Mouse (Mus musculus): ENCODE data around the gene Rbfox1.

The Rbfox1 gene

DNA sequence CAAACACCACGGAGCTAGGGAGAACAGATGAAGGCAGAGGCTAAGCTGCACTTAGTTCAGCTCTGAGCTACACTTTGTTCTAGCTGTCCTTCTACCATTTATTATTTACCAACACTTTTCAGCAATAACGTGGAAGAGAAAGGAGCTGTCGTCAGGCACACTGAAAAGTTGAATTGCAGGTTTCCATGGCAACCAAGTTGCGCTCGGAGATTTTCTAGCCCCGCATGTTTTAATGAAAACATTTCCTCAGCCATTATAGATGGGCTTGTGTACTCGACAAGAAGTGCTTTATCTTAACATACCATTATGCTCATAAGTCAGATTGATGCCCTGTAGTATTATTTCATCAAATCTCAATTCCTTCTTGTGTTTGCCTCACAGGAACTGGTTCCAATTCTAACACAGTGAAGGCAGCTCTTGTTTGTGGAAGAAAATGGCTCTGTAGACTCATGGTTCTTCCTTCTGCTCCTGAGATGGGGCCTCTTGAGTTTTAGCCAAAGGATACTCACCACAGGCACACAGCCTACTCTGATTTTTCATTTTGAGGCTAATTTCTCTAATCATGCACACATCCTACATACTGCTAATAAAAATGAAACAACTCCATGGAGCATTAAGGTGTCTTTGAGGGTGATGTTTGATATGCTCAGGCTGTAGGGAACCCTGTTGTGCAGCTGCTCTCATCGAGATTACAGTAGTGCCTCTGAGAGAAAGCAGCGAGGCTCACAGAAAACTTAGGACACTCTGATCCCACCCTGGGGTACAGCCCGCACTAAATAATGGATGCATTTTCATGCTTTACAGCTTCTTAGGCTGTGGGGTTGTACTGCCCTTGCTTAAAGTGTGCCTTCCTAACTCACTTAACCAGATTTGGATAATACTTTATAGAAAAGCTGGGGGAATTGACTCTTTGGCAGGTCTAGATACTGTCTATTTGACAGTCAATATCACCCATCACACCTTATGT lies 107.2 kb downstream of the Rbfox1 start:
- DNase-seq (ENCODE audit: inconsistent age in 2 of 2, low spot score in 1 of 2), result no peak

DNA sequence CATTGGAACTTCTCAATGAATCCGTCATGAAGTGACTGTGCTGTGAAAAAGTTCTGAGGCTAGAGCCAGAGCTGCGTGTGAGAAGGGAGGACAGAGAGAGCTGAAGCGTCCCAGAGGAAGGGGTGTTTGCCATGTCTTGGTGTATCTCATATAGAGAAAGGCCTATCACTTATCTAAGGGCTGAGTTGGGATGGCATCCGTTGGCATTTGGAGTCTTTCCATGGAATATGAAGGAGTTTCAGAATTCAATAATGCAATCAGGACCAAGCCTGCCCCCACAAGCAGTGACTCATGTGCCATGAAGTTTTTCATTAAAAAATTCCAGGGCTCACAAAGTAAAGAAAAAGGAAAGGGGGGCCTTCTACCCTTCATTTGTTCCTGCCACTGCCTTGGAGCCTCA lies 112.0 kb downstream of the Rbfox1 start:
- DNase-seq (ENCODE audit: inconsistent age in 2 of 2, low spot score in 1 of 2), result no peak

DNA sequence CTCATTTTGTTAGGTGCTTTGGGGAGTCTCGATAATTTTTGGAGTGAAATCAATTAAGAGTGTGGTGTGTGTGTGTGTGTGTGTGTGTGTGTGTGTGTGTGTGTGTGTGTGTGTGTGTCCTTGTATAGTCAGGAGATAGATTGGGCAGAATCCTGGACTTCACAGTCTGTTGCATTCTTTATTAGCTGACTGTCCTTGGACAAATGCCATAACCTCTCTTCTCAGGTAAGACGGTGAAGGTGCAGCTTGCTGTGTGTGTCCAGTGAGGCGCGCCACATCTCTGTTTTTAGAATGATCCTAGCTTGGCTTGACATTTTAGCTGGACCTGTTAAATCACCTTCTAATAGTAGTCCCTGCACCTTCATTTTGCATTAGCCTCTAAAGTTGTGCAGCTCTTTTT lies 112.5 kb downstream of the Rbfox1 start:
- DNase-seq (ENCODE audit: inconsistent age in 2 of 2, low spot score in 1 of 2), result no peak

DNA sequence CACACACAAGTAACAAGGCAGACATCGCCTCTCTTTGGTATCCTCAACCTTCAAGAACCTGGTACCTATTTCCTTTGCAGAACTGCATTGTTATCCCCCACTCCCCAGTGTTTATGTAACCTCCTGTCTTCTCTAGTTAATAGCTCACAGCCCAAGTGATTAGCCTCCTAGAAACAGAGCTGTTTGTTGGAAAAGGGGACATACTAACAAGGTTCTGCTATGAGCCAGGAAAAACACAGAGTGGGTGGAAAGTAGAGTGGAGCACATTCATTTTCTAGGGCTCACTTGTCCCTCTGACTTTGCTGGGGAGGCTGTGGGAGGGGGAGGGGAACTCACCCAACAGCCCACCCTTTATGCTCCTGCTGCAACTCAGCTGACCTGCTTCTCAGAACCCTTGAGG lies 114.9 kb downstream of the Rbfox1 start:
- DNase-seq (ENCODE audit: inconsistent age in 2 of 2, low spot score in 1 of 2), result no peak

DNA sequence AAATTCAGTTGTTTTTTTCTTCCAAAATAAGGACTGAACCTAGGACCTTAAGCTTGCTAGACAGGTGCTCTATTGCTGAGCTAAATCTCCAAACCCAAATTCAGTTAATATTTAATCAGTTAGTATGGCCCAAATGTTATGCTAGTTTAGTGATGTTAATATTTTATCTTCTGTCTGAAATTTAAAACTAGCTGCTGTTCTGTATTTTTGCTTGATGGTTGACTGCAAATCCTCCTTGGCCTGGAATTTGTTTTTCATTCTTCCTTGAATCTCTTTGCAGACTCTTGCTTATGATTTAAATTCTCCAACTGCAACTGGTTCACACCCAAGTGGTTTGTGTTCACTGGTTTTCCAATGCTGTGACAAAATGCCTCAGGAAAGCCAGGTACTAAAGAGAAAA lies 121.8 kb downstream of the Rbfox1 start:
- no peak for DNase-seq (ENCODE audit: inconsistent age in 2 of 2, low spot score in 1 of 2)

DNA sequence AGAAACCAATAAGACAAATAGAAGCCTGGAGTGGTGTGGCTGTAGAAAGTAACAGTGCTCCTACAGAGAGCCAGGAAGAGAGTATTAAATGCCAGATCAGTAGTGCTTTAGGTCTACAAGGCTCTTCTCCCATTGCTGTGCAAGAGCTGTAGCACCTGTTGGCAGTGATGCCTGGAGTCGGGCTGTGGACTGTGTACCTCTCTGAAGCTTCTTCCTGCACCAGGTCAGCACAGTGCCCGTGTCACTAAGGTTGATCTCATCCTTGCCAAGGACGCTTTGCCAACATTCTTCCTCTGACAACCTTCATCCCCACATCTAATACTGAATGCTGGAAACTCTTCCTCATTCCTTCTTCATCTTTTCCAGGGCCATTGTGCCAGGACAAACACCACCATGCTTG lies 127.7 kb downstream of the Rbfox1 start:
- DNase-seq (ENCODE audit: inconsistent age in 2 of 2, low spot score in 1 of 2), result no peak

DNA sequence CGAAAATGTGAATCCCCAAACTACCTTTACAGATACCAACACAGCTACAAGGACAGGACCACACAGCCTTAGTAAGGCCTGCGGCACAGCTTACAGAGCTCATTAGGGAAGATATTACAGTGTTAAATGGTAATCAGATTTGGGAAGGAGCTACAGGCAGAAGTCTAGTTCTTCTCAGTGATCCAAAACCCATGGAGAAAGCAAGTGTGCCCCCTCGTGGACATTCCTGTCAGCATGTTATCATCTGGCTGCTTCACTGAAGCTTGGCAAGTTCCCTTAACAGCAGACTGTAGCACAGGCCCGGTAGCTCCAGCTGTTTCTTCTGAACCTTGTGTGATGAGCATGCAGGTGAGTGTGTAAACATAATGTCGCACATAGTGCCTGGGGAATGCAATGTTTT lies 133.5 kb downstream of the Rbfox1 start:
- DNase-seq (ENCODE audit: inconsistent age in 2 of 2, low spot score in 1 of 2), result peak; percentile 65 to 91

DNA sequence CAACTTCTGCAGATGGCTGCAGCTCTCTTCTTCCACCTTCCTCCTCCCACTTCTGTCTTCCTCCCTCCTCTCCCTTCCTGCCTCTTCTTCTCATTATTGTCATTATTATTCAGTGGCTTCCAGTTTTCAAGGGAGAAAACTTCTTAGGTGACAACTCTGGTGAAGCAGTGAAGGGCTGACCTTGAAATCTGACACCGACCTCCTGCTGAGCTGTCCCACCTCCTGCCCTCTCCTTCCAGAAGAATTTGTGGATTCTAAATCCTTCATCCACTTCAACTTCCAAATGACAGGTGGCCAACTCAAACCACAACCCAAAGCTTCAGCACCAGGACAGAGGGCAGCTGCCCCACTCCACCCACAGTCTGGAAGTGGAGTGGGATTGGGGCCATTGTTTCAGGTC lies 134.2 kb downstream of the Rbfox1 start:
- no peak for DNase-seq (ENCODE audit: inconsistent age in 2 of 2, low spot score in 1 of 2)

DNA sequence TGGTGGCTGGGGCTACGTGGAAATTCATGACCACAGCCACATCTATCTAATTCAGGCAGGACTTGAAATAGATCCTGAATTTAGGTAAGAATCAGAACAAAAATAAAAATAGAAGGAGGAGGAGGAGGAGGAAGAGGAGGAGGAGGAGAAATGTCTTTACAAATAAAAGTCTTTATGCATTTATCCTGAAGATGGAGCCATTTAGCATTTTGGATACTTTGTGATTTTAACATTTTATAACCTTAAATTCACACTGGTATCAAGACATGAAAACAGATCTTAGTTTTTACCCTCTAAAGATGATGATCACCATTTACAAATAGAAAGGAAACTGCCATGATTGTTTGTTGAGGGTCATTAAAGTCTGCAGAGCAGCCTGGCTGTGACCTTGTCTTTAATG lies 146.1 kb downstream of the Rbfox1 start:
- DNase-seq (ENCODE audit: inconsistent age in 2 of 2, low spot score in 1 of 2), result no peak

DNA sequence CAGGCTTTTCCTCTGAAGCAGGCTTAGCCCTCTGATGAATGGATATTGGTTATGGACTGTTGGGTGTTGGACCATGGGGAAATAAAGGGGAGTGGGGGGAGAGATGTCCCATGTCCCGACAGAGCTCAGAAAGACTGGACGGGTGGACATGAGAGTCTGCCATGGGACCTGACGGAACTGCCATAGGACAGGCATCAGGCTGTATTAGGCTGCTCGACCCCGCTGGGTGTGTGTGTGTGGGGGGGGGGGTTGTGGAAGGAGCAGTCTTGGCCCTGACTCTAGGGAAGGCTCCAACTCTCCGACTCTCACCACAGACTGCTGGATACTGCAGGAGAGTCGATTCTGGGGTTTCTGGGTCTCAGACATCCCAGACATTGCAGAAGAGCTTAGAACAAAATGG lies 147.4 kb downstream of the Rbfox1 start:
- DNase-seq (ENCODE audit: inconsistent age in 2 of 2, low spot score in 1 of 2), result no peak

DNA sequence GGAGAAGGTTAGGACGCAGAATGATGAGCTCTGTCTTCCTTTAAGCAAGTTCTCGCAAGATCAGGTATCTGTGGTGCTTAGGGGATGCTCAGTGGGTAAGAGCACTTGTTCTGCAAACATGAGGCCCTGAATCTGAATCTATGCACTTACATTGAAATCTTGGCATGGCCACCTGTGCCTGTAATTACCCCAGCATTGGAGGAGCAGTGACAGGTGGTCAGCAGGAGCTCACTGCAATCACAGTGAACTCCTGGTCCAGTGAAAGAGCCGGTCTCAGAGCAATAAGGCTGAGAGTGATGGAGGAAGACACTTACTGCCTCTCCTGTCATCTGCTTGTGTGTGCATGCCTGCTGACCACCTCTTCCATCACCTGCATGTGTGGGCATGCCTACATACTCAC lies 149.7 kb downstream of the Rbfox1 start:
- no peak for DNase-seq (ENCODE audit: inconsistent age in 2 of 2, low spot score in 1 of 2)

DNA sequence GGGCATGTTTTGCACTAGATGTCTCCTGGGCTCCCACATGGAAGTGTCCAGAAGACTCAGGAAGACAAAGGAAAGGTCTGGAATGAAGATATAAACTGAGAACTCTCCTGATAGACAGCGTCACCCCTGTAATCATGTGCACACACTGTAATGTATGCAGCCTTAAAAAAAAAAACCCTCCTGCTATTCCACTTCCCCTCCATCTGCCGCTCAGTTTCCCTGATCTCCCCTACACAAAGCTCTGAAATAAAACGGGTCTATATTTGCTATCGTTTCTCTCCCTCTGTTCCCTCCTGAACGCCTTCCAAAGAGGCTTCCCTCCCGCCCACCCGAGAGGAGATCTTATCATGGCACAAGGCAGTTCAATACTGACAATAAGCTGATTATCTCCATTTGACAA lies 151.9 kb downstream of the Rbfox1 start:
- DNase-seq (ENCODE audit: inconsistent age in 2 of 2, low spot score in 1 of 2), result no peak

DNA sequence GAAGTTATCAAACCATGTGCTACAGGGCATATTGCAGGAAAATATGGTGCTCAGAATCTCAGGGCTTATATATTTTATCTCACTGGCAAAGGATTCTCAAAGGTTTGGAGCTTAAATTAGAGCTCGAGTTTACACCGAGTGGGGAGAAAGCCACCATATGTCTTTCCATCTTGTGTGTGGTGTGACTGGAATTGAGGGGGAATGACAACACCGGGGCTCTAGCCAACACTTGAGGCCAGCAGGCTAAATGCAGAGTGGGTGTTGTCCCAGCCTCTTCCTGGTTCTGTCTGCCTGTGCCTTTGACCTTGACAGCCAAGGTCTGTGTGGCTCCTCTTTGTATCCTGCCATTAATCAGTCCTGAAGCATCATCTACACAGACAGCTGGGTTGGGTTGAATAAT lies 157.6 kb downstream of the Rbfox1 start:
- peak in 1 of 2 experiments; percentile 10 for DNase-seq (ENCODE audit: inconsistent age in 2 of 2, low spot score in 1 of 2)

DNA sequence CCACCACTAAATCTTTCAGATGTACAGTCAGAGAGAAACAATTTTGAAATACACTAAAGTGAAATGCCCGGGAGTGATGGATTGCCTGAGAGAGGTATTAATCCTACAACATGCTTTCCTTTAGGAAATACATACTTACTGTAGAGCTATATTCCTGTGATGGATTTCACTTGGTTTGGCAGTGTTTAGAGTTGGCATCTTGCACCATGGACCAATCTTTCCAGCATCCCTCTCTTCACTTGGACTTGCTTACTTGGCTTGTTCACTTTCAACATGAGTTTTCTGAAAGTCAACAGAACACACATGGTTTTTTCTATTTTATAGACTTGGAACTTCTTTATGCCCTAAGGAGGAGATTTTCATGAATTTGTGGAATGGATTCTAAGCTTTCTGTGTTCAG lies 163.4 kb downstream of the Rbfox1 start:
- no peak for DNase-seq (ENCODE audit: inconsistent age in 2 of 2, low spot score in 1 of 2)

DNA sequence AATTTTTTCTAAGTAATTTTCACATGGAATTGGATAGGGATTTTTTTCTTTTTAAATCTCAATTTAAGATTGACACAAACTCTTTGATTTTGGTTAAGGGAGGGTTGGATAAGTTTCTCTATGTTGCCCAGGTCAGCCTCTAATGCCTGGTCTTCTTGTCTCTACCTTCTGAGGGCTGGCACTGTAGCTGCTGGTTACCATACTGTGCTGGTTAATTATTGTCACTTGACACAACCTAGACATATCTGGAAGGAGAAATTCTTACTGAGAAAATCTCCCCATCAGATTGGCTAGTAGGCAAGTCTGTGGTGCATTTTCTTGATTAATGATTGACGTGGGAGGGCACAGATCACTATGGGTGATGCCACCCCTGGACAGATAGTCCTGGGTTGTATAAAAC lies 177.3 kb downstream of the Rbfox1 start:
- no peak for DNase-seq (ENCODE audit: inconsistent age in 2 of 2, low spot score in 1 of 2)

DNA sequence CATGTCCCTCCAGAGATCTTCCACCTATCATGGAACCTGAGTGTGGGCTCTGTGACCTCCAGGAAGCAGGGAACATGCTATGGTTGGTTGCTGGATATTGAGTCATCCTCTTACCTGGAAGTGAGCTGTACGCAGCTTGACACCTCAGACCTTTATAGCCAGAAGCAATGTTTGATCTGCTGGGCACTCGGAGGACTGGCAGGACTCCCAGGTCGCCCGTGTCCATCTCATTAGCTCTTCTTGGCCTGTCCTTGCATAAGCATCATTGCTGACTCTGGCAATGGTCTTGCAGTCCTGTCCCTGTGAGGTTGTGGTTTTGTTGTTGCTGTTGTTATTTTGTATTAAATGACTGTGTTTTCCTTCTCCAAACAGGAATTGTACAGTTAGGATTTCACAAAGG lies 180.3 kb downstream of the Rbfox1 start:
- DNase-seq (ENCODE audit: inconsistent age in 2 of 2, low spot score in 1 of 2), result no peak

DNA sequence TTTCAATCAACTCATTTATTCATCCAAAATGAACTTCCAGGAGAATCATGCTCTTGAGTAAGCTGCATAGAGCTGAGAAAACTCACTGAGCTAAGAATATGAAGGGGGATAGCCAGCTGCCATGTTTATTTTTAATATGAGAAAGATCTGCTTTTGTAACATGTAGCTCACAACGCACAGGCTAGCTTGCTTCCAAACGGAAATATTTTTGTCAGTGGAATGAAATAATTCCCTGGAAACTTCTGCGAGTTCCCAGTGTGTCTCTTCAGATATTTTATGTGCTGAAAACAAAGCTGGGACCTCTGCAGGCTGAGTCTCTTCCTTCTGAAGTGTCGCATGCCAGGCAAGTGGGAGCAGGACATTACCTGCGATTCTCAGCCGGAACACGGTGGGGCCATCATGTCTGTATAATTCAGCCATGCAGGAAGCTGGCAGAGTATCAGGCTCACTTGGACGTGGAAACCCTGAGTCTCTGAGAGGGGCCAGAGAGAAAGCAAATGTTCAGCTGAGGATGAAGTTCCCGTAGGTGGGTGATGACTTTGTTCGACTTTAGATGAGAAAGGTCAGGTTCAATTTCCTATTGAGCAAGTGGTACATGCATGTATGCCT lies 190.4 kb downstream of the Rbfox1 start:
- DNase-seq (ENCODE audit: inconsistent age in 2 of 2, low spot score in 1 of 2), result no peak

DNA sequence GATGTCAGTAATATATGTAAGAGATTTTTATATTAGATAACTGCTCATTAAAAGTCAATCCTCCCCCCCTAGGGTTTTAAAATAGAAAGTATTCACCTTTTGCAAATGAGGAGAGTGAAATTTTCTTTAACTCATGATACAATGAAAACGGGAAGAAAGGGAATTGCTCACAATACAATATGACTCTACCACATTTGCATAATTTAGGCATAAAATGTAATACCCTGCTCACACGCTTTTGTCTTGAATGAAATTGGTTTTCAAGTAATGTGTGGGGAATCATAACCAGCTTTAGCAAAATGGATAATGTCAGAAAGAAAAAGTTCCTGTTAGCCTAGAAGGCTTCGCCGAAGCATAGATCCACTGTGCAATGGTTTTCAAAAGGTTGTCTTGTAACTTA lies 193.9 kb downstream of the Rbfox1 start:
- no peak for DNase-seq (ENCODE audit: inconsistent age in 2 of 2, low spot score in 1 of 2)

DNA sequence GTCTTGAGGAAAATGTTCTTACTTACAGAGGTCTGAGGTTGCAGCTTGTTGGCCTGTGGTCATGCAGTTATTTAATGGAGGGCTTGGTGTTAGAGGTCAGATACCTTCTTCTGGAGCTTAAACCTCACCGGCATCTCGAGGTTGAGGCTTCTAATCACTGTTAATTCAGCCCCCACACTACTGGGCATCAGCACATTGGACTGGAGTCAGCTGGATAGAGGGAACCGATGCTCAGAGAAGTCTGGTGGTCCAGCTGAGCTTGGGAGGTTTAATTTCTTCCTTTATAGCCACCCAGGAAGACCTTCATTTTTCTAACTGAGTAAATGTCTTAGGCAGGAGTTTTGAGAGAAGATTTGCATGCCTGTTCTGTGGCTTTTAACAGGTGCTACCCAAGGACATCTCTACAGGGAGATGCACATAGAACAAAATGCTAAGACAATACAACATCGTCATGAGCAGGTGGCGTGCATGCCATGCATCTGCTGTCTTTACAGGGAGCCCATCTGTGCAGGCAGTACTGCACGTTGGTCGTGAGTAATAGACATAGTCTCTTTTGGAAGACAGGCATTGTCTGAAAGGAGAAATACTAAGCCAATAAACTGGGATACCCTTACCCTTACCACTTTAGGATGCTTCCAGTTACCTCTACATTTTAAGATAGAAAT lies 199.7 kb downstream of the Rbfox1 start:
- DNase-seq (ENCODE audit: inconsistent age in 2 of 2, low spot score in 1 of 2), result no peak

DNA sequence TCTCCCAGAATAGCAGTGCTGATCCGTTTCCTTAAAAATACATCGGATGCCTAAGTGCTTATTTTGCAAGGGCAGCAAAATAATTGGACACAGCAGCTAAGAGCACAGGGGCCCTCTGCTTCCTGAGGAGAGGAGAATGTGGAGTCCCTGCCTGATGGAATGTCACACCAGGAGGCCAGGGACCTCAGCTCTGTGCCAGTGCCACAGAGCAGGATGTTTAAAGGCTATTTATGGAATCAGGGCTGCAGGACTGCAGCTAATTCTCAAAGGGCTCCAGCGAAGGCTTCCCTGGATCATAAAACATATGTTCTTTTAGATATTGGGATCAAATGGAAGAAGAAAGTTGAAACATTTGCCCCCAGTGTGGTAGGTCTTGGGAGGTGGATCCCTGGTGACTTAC lies 201.0 kb downstream of the Rbfox1 start:
- no peak for DNase-seq (ENCODE audit: inconsistent age in 2 of 2, low spot score in 1 of 2)

DNA sequence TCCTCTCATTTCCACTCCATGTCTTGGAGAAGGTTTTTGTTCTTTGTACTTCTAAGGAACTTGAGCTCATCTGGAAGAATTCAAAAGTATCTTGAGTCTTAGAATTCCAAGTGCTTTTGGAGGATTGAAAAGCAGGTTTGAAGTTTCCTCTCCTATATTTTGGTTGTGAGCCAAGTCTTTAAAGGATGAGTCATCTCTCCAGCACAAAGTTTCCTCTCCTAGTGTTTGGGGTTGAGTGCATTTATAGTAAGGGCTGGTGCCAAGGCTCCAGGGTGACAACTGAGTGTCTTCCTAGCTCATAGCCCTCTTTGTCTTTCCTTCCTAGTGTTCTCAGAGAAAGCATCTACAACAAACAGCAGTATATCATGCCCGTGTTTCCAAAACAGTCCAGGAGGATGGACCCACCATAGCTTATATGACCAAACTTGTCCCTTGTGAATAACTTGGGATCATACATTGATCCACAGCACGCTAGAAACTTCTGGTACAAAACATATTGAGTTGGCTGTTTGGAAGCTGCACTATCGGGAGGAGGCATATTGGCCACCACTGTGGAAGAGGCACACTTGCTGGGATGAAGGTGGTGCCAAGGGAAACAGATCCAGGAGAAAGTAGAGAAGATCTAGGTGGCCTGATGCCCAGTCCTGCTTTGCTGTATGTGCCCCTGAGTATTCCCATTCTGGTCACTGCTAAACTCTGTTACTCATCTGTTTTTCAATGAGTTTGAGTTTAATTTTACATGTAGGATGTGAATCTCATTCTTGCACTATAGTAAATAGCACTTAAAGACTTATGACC lies 206.4 kb downstream of the Rbfox1 start:
- DNase-seq (ENCODE audit: inconsistent age in 2 of 2, low spot score in 1 of 2), result no peak
